Mouse (Mus musculus): ENCODE data around the gene Mcu.

GRCm38 (mm10) chr10:59543351-59543750 lies 73.1 kb downstream of the Mcu start:
- TF ChIP-seq POLR2A (IDR thresholded peaks at IDR 0.05; ENCODE audit: borderline replicate concordance, extremely low read depth, low read depth, low read length) (no peak), CTCF (IDR thresholded peaks at IDR 0.05; ENCODE audit: insufficient read depth, low read length) (no peak)

Measured in lung, adult 2 months (tissue).